Mouse (Mus musculus): ENCODE results near the gene Prr12.

The Prr12 gene

GRCm38 (mm10) chr7:45052862-45053116 lies at the start of gene Prr12:
Prr12 (minus strand) TSS chr7:45052881.
- CTCF ChIA-PET, result interaction anchor here (0.6 kb wide), 1 partner anchor 178 kb away, joined by 4 read pairs; no protein-coding TSS in a partner anchor

DNA sequence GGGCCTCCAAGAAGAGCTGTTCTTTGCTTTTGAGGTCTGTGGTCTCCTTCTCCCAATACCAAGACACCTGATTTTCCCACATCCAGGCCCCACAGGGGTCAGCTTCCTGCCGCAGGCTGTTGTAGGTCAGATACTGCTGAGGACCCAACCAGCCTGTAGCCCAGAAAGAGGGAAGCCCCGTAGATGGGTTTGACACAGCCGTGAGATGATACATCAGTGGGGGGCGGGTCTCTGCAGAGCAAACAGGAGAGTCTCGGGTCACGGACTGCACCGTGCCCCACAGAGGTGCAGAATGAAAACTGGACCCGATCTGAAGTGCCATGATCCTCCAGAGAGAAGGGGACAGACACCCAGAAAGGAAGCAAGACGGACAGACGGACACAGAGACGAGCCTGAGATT lies 49.8 kb upstream of the Prr12 start:
- CTCF ChIA-PET, result no interaction called here

- CTCF ChIA-PET, result no interaction called here
Observed at GRCm38 (mm10) chr7:45100046-45100445, 47.4 kb upstream of the Prr12 start.

DNA sequence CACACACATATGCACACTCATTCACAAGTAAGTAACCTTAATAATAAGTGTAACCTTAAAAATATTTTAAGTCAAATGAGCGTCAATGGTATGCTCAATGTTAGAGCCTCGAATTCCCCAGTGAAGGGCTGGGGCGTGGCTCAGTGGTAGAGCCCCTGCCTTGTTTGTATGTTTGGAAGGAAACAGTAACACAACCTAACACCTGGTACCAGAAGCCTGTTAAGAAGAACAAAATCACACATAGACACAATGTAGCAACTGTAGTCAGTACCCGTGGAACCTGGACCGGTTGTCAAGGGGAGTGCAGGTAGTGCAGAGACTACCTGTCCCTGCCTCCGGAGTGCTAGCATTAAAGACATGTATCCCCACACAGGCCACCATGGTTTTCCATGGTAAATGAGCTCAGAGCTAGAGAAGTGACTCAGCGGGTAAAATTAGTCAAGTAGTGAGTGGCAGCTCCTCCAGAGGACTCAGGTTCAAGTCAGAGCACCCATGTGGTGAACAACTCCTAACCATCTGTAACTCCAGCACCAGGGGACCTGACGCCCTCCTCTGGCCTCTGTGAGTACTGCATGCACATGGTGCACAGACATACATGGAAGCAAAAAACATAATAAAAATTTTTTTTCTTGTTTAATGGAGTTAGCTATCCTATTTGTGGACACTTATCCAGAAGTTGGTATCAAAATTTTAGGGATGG lies 46.0 kb upstream of the Prr12 start:
- CTCF ChIA-PET, result no interaction called here

GRCm38 (mm10) chr7:45097479-45097878 lies 44.8 kb upstream of the Prr12 start:
- CTCF ChIA-PET, result no interaction called here

DNA sequence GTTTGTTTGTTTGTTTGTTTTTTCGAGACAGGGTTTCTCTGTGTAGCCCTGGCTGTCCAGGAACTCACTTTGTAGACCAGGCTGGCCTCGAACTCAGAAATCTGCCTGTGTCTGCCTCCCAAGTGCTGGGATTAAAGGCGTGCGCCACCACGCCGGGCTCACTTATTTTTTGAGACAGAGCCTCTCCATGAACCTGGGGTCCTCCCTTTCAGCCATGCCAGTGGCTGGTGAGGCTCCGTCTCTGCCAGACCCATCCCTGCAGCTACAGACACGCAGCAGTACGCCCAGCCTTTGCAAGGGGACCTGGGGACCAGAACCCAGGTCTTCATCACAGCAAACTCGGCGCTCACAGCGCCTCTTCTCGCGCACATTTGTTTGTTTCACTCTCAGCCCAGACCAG lies 43.3 kb upstream of the Prr12 start:
- CTCF ChIA-PET, result interaction anchor here (0.6 kb wide), 1 partner anchor 10 kb away, joined by 5 read pairs; no protein-coding TSS in a partner anchor

- CTCF ChIA-PET, result no interaction called here
Observed at GRCm38 (mm10) chr7:45095367-45095766, 42.7 kb upstream of the Prr12 start.

DNA sequence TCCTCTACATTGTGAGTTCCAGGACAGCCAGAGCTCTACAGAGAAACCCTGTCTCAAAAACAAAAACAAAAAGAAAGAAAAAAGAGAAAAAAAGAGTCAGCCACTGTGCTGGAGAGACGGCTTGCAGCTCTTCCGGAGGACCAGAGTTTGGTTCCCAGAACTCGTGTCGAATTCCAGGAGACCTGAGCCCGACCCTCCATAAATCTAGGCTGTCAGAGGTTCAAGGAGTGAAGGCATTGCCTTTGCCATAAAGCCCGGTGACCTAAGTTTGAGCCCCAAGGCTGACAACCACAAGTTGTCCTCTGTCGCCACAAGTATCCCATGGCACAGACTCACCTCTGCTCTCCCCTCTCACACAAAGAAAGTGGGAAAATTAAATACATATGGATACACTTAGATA lies 41.4 kb upstream of the Prr12 start:
- CTCF ChIA-PET, result no interaction called here

DNA sequence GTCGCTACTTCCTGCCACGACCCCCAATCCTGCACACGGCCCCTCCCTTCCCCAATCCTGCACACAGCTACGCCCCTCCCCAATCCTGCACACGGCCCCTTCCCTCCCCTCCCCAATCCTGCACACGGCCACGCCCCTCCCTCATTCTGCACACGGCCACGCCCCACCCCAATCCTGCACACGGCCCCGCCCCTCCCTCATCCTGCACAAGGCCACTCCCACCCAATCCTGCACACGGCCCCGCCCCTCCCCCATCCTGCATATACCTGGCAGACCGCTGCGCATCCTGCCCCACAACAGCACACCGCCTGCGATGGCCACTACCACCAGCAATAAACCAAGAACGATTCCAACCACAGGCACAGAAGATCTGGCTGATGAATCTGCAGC lies 40.8 kb upstream of the Prr12 start:
- CTCF ChIA-PET, result interaction anchor here (0.6 kb wide), 1 partner anchor 324 kb away, joined by 6 read pairs; no protein-coding TSS in a partner anchor

GRCm38 (mm10) chr7:45092828-45093515 lies 40.3 kb upstream of the Prr12 start:
- CTCF ChIA-PET, result interaction anchor here (0.6 to 0.7 kb wide), 2 partner anchors 53 to 325 kb away, joined by 6 to 23 read pairs; no protein-coding TSS in a partner anchor

GRCm38 (mm10) chr7:45092048-45092447 lies 39.4 kb upstream of the Prr12 start, which contains the start of gene Rcn3:
Rcn3 (minus strand) TSS chr7:45092221.
- CTCF ChIA-PET, result interaction anchor here (0.6 to 0.7 kb wide), 2 partner anchors 46 to 54 kb away, joined by 3 to 23 read pairs; no protein-coding TSS in a partner anchor

DNA sequence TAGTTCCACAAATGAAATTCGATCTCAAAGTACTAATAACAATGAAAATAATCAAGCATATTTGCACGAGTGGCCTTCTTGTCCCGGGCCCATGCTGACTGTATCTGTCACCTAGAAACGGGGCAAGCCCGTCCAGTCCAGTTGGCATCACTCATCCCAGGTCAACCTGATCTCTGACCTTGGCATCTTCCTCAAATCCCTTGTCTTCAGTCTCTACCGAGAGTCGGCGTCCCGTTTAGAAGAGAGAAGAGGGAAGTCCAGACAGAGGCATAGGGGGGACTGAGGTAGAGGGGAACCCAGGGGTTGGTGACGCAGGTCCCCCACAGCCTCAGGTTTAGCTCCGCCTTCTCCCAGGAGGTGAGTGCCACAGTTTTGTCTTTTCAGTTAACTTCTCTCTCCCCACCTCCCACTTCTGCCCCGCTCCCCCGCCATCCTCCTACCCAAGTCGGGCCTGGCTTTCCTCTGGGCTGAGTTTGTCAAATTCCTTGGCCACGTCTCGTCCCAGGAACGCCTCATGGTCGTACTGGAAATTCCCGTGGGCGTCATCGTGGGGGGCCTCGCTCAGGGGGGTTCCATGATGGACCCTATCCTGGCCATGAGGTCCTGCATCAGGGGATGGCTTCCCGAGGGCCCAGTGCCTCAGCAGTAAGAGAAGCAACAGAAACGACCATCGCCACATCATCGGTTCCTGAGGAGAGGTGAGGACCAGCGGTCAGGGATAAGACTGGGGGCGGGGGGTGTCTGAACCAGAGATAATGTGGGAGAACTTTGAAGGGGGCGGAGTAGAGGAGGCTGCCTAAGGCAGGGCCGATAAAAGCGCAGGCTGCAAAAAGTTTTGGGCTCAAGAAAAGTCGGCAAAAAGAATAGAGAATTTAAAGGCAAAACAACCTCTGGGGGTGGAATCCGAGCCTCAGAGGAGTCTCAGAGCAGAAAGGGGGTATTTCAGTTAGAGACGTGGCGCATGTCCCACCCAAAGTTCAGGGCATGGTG lies 38.6 kb upstream of the Prr12 start:
- CTCF ChIA-PET, result no interaction called here

DNA sequence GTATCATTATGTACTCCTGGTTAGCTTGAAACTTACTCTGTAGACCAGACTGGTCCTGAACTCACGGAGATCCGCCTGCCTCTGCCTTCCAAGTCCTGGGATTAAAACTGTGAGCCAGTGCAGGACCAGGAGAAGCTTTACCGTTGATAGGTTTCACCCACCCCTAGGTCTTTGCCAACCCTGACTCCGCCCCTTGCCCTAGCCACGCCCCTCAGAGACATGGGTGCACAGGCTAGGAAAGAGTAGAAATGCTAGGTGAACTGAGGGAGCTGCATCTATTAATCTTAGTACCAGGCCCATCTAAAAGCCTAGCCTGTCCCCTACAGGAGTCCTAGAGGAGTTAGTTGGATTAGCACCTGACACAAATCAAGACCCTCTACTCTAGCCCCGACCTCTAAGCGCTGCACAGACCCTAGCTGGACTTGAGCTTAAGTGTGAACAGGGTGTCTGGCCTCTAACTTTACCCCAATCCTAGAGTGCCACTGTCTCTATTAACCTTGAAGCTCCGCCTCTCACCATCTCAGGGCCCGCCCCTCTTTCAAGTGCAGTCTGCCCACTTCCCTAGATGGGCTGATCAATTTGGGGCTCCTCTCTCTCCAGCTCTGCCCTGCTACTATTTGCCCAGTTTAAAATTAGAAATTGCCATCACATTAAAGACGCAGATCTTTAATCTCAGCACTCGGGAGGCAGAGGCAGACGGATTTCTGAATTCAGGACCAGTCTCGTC lies 37.7 kb upstream of the Prr12 start:
- CTCF ChIA-PET, result interaction anchor here (0.7 kb wide), 1 partner anchor 11 kb away, joined by 9 read pairs; no protein-coding TSS in a partner anchor

GRCm38 (mm10) chr7:45088597-45088996 lies 35.9 kb upstream of the Prr12 start:
- CTCF ChIA-PET, result no interaction called here

- CTCF ChIA-PET, result interaction anchor here (0.6 to 1.4 kb wide), 2 partner anchors 46 to 146 kb away, joined by 4 to 7 read pairs; no protein-coding TSS in a partner anchor
Observed at GRCm38 (mm10) chr7:45086084-45086483, 33.4 kb upstream of the Prr12 start.

GRCm38 (mm10) chr7:45083300-45083890 lies 30.7 kb upstream of the Prr12 start:
- CTCF ChIA-PET, result no interaction called here

DNA sequence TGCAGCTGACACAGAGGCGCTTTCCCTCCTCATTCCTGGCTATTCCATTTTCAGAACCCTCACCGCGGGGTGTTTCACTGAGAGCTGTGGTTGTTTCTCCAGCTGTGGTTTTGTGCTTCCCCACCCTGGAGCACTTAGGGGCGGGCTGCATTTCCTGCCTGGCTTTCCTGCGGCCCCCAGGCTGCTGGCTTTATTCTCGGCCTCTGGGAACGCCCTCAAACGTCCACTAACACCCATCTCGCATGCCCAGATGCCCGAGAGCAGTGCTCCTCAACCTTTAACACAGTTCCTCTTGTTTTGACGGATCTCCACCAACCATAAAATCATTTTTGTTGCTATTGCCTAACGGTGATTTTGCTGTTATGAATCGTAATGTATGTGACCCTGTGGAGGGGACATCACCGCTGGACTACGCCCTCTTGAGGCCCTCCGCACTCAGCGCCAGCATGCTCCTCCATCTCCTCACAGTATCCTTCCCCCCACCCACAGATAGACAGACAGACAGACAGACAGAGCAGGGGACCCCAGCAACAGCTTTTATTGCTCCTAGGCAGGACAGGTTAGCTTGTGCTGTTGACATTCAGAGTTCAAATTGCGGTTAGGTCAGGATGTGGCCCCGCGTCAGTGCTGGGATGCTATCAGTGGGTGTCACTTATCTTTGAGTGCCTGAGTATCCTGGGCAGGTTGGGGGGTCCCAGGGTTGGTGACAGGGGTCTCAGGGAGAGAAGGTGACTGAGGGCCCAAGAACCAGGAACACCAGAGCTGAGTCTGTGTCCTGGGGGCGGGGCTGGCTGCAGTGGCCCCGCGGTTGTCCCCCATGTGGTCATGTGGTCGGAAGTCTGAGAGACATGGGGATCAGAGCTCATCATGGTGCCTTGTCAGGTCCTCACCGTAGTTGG lies 30.0 kb upstream of the Prr12 start:
- CTCF ChIA-PET, result interaction anchor here (0.5 to 1.3 kb wide), 2 partner anchors 54 to 321 kb away, joined by 3 to 4 read pairs; partner anchors contain the start of genes Flt3l and Gm45713

DNA sequence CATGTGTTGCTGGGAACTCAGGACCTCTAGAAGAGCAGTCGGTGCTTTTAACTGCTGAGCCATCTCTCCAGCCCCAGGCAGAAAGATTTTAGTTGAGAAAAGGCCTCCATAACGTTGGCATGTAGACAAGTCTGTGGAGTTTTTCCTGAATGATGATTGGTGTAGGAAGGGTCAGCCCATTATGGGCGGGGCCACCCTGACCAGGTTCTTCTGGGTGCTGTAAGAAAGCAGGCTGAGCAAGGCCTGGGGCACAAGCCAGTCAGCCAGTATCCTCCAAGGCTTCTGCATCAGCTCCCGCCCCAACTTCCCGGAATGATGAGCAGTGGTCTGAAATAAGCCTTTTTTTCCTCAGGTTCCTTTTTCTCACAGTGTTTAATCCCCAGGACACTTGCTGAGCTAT lies 28.3 kb upstream of the Prr12 start:
- CTCF ChIA-PET, result interaction anchor here (1.1 to 1.3 kb wide), 2 partner anchors 49 to 55 kb away, joined by 3 to 4 read pairs; partner anchors contain the start of genes Flt3l and Gm45713

DNA sequence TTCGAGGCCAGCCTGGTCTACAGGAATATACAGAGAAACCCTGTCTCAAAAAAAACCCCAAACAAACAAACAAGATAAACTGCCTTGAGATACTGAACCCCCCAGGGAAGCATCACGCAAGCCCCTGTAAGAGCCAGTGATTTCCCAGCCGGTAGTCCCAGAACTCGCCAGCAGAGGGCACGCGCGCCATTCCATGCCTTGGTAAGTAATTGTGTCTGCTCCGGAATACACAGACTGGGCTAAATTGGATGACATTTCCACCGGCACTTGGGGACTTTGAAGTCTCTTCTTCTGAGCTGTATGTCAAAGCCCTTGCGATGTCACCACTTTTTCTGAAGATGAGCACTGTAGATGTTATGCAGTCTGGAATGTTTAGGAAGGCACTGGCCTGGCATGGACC lies 27.2 kb upstream of the Prr12 start:
- CTCF ChIA-PET, result interaction anchor here (1.1 kb wide), 1 partner anchor 54 kb away, joined by 3 read pairs; no protein-coding TSS in a partner anchor
